23 mouse cellular contexts compared by ENCODE assay signal in the genomic region with DNA sequence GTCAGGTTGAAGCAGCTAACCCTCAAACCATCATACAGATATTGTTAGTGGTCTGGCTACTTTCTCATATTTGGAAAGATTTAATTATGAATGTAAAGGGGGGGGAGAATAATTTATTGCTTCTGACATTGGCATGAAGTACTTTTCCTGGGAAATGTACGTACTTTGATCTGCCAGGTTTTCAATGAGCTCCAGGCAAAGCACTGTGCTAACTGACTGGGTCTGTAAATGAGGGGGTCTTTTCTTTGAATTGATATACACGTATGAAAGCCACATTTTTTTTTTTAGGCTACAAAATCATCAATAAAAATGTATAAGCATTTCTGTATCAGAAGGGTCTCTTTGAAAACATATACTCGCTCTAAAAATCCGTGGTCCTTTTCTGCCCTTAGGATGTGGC. TPM values are rescaled to one million over a fixed set of nuclear protein-coding genes. Genes with fewer than 3 reads are reported as not detected.
DNase-seq lines count a peak whose midpoint lies in the region; ATAC-seq and TF ChIP-seq lines count a peak whose summit lies in the region.
"Had no signal": no experiment of that assay in that cellular context is flagged by ENCODE, and none has a peak within 500 bp of the region (broad histone marks: within the 10 kb centered on the region; RNA-seq: fewer than 3 reads in every experiment).

No protein-coding gene starts in this region.

- H3K27ac ChIP-seq in hindbrain, embryonic 12.5 days = peak overlapping the region; percentile 9; the same call in 1 of the 2 replicates
- H3K27ac ChIP-seq in hindbrain, embryonic 11.5 days (ENCODE audit: low read depth, low read length) = no peak overlapping the region
- H3K27ac ChIP-seq in stomach, embryonic 14.5 days (ENCODE audit: low read length) = peak overlapping the region; percentile 24; the same call in 1 of the 2 replicates
- H3K27ac ChIP-seq in stomach, postnatal 0 days (replicated peaks) = no peak overlapping the region
- H3K27ac ChIP-seq in embryonic fibroblast, embryonic 13.5 days (ENCODE audit: insufficient read depth, low read length) = peak overlapping the region; percentile 100
- peak overlapping the region; percentile 76 for H3K27ac ChIP-seq in stomach, embryonic 16.5 days (ENCODE audit: low read length)
- H3K27ac ChIP-seq: gastrocnemius, adult 2 months; liver, embryonic 14.5 days; neural tube, embryonic 13.5 days had no signal

- no peak overlapping the region for H3K4me2 ChIP-seq in hindbrain, embryonic 12.5 days (replicated peaks)
- no peak overlapping the region for H3K4me2 ChIP-seq in hindbrain, embryonic 11.5 days (replicated peaks; ENCODE audit: low read depth, low read length)
- no peak overlapping the region for H3K4me2 ChIP-seq in stomach, embryonic 14.5 days (replicated peaks; ENCODE audit: low read depth, low read length)
- no peak overlapping the region for H3K4me2 ChIP-seq in stomach, postnatal 0 days (replicated peaks; ENCODE audit: low read depth)
- no peak overlapping the region for H3K4me2 ChIP-seq in stomach, embryonic 16.5 days (ENCODE audit: low read depth, low read length)
- H3K4me2 ChIP-seq: neural tube, embryonic 13.5 days had no signal

- TF ChIP-seq EP300 in stomach, postnatal 0 days (optimal IDR thresholded peaks at IDR 0.05) = no peak

- H3K9me3 ChIP-seq in hindbrain, embryonic 12.5 days (replicated peaks) = no peaks in the 10 kb centered on the region
- H3K9me3 ChIP-seq in hindbrain, embryonic 11.5 days (ENCODE audit: control insufficient read depth, low read length) = no peaks in the 10 kb centered on the region
- H3K9me3 ChIP-seq in stomach, embryonic 14.5 days (ENCODE audit: control insufficient read depth, low read depth, low read length) = no peaks in the 10 kb centered on the region
- H3K9me3 ChIP-seq in stomach, postnatal 0 days (ENCODE audit: control insufficient read depth, low read length) = no peaks in the 10 kb centered on the region
- no peaks in the 10 kb centered on the region for H3K9me3 ChIP-seq in stomach, embryonic 16.5 days (replicated peaks; ENCODE audit: control insufficient read depth, low read length)
- H3K9me3 ChIP-seq: neural tube, embryonic 13.5 days had no signal

- TF ChIP-seq POLR2A in embryonic fibroblast, embryonic 13.5 days (IDR thresholded peaks at IDR 0.05; ENCODE audit: low read depth, low read length) = no peak

- no peak overlapping the region for H3K4me3 ChIP-seq in hindbrain, embryonic 12.5 days
- H3K4me3 ChIP-seq in hindbrain, embryonic 11.5 days (ENCODE audit: low read depth, low read length) = no peak overlapping the region
- no peak overlapping the region for H3K4me3 ChIP-seq in stomach, embryonic 14.5 days (ENCODE audit: low read depth, low read length)
- H3K4me3 ChIP-seq in stomach, postnatal 0 days (ENCODE audit: low read depth, low read length) = no peak overlapping the region
- no peak overlapping the region for H3K4me3 ChIP-seq in embryonic fibroblast, embryonic 13.5 days (ENCODE audit: insufficient read depth, low read length)
- no peak overlapping the region for H3K4me3 ChIP-seq in stomach, embryonic 16.5 days (replicated peaks; ENCODE audit: low read length)
- H3K4me3 ChIP-seq: gastrocnemius, adult 2 months; neural tube, embryonic 13.5 days had no signal

- peaks cover 17% of the 10 kb centered on the region; the same call in 1 of the 2 replicates for H3K4me1 ChIP-seq in hindbrain, embryonic 12.5 days
- no peaks in the 10 kb centered on the region for H3K4me1 ChIP-seq in hindbrain, embryonic 11.5 days (replicated peaks; ENCODE audit: control insufficient read depth, insufficient read depth, low read length)
- H3K4me1 ChIP-seq in stomach, embryonic 14.5 days (ENCODE audit: control insufficient read depth, insufficient read depth, low read length) = peaks cover 37% of the 10 kb centered on the region
- 0 out of 2 replicates have a peak, but pooled peaks cover 5% of the 10 kb centered on the region for H3K4me1 ChIP-seq in stomach, postnatal 0 days (replicated peaks; ENCODE audit: control insufficient read depth, insufficient read depth)
- peaks cover 29% of the 10 kb centered on the region for H3K4me1 ChIP-seq in embryonic fibroblast, embryonic 13.5 days (ENCODE audit: control insufficient read depth, insufficient read depth, low read length)
- peaks cover 17% of the 10 kb centered on the region for H3K4me1 ChIP-seq in stomach, embryonic 16.5 days (ENCODE audit: control insufficient read depth, insufficient read depth, low read length)

- intact Hi-C loops in left cerebral cortex, postnatal 25 days (cut with DNase I) = no loop called here

- WGBS in hindbrain, embryonic 12.5 days = 66% methylated on average over 4 of the region's 4 CpGs
- 78% methylated on average over 4 of the region's 4 CpGs for WGBS in hindbrain, embryonic 11.5 days
- 46% methylated on average over 4 of the region's 4 CpGs for WGBS in stomach, embryonic 14.5 days
- 58% methylated on average over 4 of the region's 4 CpGs for WGBS in stomach, postnatal 0 days
- 57% methylated on average over 4 of the region's 4 CpGs for WGBS in stomach, embryonic 16.5 days

- no peak overlapping the region for H3K9ac ChIP-seq in hindbrain, embryonic 12.5 days
- no peak overlapping the region for H3K9ac ChIP-seq in hindbrain, embryonic 11.5 days (ENCODE audit: low read depth, low read length)
- H3K9ac ChIP-seq in stomach, embryonic 14.5 days (replicated peaks; ENCODE audit: low read depth, low read length) = no peak overlapping the region
- no peak overlapping the region for H3K9ac ChIP-seq in stomach, postnatal 0 days (ENCODE audit: low read length)
- no peak overlapping the region for H3K9ac ChIP-seq in stomach, embryonic 16.5 days (ENCODE audit: low read length)
- H3K9ac ChIP-seq: forebrain, postnatal 0 days; liver, embryonic 14.5 days; neural tube, embryonic 13.5 days had no signal

- H3K27me3 ChIP-seq in hindbrain, embryonic 12.5 days = no peaks in the 10 kb centered on the region
- H3K27me3 ChIP-seq in hindbrain, embryonic 11.5 days (ENCODE audit: control insufficient read depth, insufficient read depth, low read length) = no peaks in the 10 kb centered on the region
- H3K27me3 ChIP-seq in stomach, embryonic 14.5 days (ENCODE audit: control insufficient read depth, insufficient read depth, low read length) = no peaks in the 10 kb centered on the region
- no peaks in the 10 kb centered on the region for H3K27me3 ChIP-seq in stomach, postnatal 0 days (ENCODE audit: control insufficient read depth, insufficient read depth, low read length)
- H3K27me3 ChIP-seq in stomach, embryonic 16.5 days (ENCODE audit: control insufficient read depth, insufficient read depth, low read length) = no peaks in the 10 kb centered on the region
- H3K27me3 ChIP-seq: neural tube, embryonic 13.5 days had no signal

- H3K36me3 ChIP-seq in hindbrain, embryonic 12.5 days = no peaks in the 10 kb centered on the region
- no peaks in the 10 kb centered on the region for H3K36me3 ChIP-seq in hindbrain, embryonic 11.5 days (ENCODE audit: control insufficient read depth, insufficient read depth, low read length)
- H3K36me3 ChIP-seq in stomach, embryonic 14.5 days (ENCODE audit: control insufficient read depth, insufficient read depth, low read length) = no peaks in the 10 kb centered on the region
- no peaks in the 10 kb centered on the region for H3K36me3 ChIP-seq in stomach, postnatal 0 days (ENCODE audit: control insufficient read depth, insufficient read depth, low read length)
- H3K36me3 ChIP-seq in stomach, embryonic 16.5 days (ENCODE audit: control insufficient read depth, insufficient read depth, low read length) = no peaks in the 10 kb centered on the region
- H3K36me3 ChIP-seq: neural tube, embryonic 13.5 days had no signal

- no peak for DNase-seq in hindbrain, embryonic 11.5 days (ENCODE audit: low spot score)
- no peak for DNase-seq in stomach, postnatal 0 days (ENCODE audit: low spot score)
- DNase-seq in left cerebral cortex, postnatal 25 days (ENCODE audit: low spot score in 2 of 2) = no peak
- no peak for DNase-seq in Muller cell, postnatal 12 days (ENCODE audit: inconsistent ontology term)
- DNase-seq: adrenal gland, postnatal 36 days; cerebellum, postnatal 14 days; forebrain, postnatal 0 days; gastrocnemius, adult 2 months; spleen, adult 18-20 months; thymus, postnatal 4 days had no signal

- no peak for TF ChIP-seq CTCF in stomach, postnatal 0 days (IDR thresholded peaks at IDR 0.05; ENCODE audit: low read depth)
- no peak for TF ChIP-seq CTCF in embryonic fibroblast, embryonic 13.5 days (IDR thresholded peaks at IDR 0.05; ENCODE audit: borderline replicate concordance, insufficient read depth, low read length)

- ATAC-seq in hindbrain, embryonic 12.5 days (ENCODE audit: low FRiP score) = no peak
- ATAC-seq in hindbrain, embryonic 11.5 days (ENCODE audit: low FRiP score) = no peak
- ATAC-seq in stomach, embryonic 14.5 days (ENCODE audit: insufficient number of reproducible peaks, insufficient read depth, low FRiP score, low read depth) = no peak; the same call in 1 of the 2 replicates
- no peak for ATAC-seq in stomach, postnatal 0 days (ENCODE audit: low FRiP score, low TSS enrichment)
- no peak for ATAC-seq in stomach, embryonic 16.5 days (ENCODE audit: insufficient read depth, low FRiP score)
- ATAC-seq: forebrain, postnatal 0 days had no signal

RNA-seq across cellular contexts. Expression of a gene that starts 41.3 kb away (rescaled TPM):
- polyA plus RNA-seq in hindbrain, embryonic 12.5 days (2016; fragmentation: Nextera tagmentation; extraction: Ambion mirVana) = not detected in 2 replicates
- not detected in 2 replicates for polyA plus RNA-seq in hindbrain, embryonic 11.5 days (2014; fragmentation: Nextera tagmentation; extraction: Ambion mirVana)
- not detected in 2 replicates for polyA plus RNA-seq in stomach, embryonic 14.5 days (2014; fragmentation: Nextera tagmentation; extraction: Ambion mirVana)
- not detected in 2 replicates for polyA plus RNA-seq in stomach, postnatal 0 days (2015; fragmentation: Nextera tagmentation; extraction: Ambion mirVana)
- not detected in 2 replicates for polyA plus RNA-seq in embryonic fibroblast, embryonic 13.5 days (2011; ENCODE audit: insufficient read length, low read depth, missing spikeins)
- polyA plus RNA-seq in stomach, embryonic 16.5 days (2015; fragmentation: Nextera tagmentation; extraction: Ambion mirVana) = not detected in 2 replicates
- not detected for total RNA-seq in left cerebral cortex, postnatal 25 days (2021)
- total RNA-seq: adrenal gland, postnatal 36 days; ES-E14; forebrain, postnatal 0 days; gastrocnemius, adult 2 months; granulocyte monocyte progenitor cell, adult 5-6 weeks; layer of hippocampus, postnatal 25 days; left cerebral cortex, postnatal 14 days had no signal
- polyA plus RNA-seq: heart, embryonic 16.5 days; kidney, embryonic 14.5 days; liver, embryonic 14.5 days; lung, embryonic 16.5 days; neural tube, embryonic 13.5 days had no signal

RNA-seq across cellular contexts. Expression of a gene that starts 51.8 kb away (rescaled TPM):
- polyA plus RNA-seq in hindbrain, embryonic 12.5 days (2016; fragmentation: Nextera tagmentation; extraction: Ambion mirVana) = 35.4 and 36.6 TPM in 2 replicates
- 33.3 and 38.6 TPM in 2 replicates for polyA plus RNA-seq in hindbrain, embryonic 11.5 days (2014; fragmentation: Nextera tagmentation; extraction: Ambion mirVana)
- polyA plus RNA-seq in stomach, embryonic 14.5 days (2014; fragmentation: Nextera tagmentation; extraction: Ambion mirVana) = 39.0 and 42.2 TPM in 2 replicates
- 29.5 and 29.9 TPM in 2 replicates for polyA plus RNA-seq in stomach, postnatal 0 days (2015; fragmentation: Nextera tagmentation; extraction: Ambion mirVana)
- polyA plus RNA-seq in embryonic fibroblast, embryonic 13.5 days (2011; ENCODE audit: insufficient read length, low read depth, missing spikeins) = 31.0 and 38.6 TPM in 2 replicates
- polyA plus RNA-seq in stomach, embryonic 16.5 days (2015; fragmentation: Nextera tagmentation; extraction: Ambion mirVana) = 36.3 and 39.7 TPM in 2 replicates
- total RNA-seq in left cerebral cortex, postnatal 25 days (2021) = 10 to 100 TPM; 15.4 to 16.6 TPM

Comparison
In these comparisons a context has a peak if more than half of its experiments do, and no peak if none do; other contexts are left out.
1. H3K27ac ChIP-seq: peak in hindbrain, embryonic 12.5 days (single experiment), stomach, embryonic 14.5 days (single experiment), embryonic fibroblast, embryonic 13.5 days (single experiment) and stomach, embryonic 16.5 days (single experiment); none in hindbrain, embryonic 11.5 days (single experiment) and stomach, postnatal 0 days (single experiment).